Mouse (Mus musculus) E14TG2a.4 (cell line): ENCODE measurements around the gene Ttc39a.

Source experiments
- H3K27me3 ChIP-seq: 2 replicates; pipeline ENCODE4 v1.6.1; 2014; ENCODE audit warnings: low read length, control low read depth; ENCODE audit not compliant: insufficient read depth
- H3K36me3 ChIP-seq: 2 replicates; pipeline ENCODE4 v1.6.1; 2014; ENCODE audit warnings: low read length, control low read depth; ENCODE audit not compliant: insufficient read depth
- H3K4me1 ChIP-seq: replicated peaks from 2 replicates; pipeline ENCODE4 v1.6.1; 2014; ENCODE audit warnings: low read depth, low read length, control low read depth
- H3K4me3 ChIP-seq: replicated peaks from 2 replicates; pipeline ENCODE4 v1.5.1; 2014; ENCODE audit warnings: mild to moderate bottlenecking, low read length
- H3K9me3 ChIP-seq: 2 replicates; pipeline ENCODE4 v1.6.1; 2014; ENCODE audit warnings: low read length, control low read depth
- CTCF ChIP-seq: conservative IDR thresholded peaks from 2 replicates; pipeline ENCODE4 v1.5.1; 2014; ENCODE audit warnings: low read length
- NANOG ChIP-seq: IDR thresholded peaks from 2 replicates; pipeline ENCODE4 v1.6.1; 2014; ENCODE audit warnings: borderline replicate concordance, low read length, mixed read lengths
- POU5F1 ChIP-seq: IDR thresholded peaks from 2 replicates; pipeline ENCODE4 v1.6.1; 2014; ENCODE audit warnings: low read length, borderline replicate concordance

Gene Ttc39a

DNA sequence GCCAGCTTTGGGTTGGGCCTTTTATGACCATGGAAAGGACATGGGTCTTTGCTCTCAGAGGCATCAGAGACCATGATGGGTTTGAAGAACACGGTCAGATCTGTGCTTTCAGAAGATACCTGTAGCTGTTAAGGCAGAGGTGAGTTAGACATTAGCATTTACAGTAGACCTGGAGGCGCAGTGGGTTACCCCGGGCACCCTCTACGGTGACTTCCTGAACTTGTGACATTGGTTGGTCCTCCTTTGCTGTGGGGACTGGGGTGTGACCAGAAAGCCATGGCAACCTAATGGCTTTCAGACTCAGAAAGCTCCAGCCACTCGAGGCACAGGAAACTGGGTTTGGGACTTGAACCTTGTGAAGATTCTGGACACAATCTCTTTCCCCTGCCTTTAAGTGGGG lies 5.8 kb downstream of the Ttc39a start:
- Histone ChIP-seq H3K4me3 (no peak overlapping the region), H3K4me1 (peaks cover 9% of the 10 kb centered on the region), H3K27me3 (peaks cover 40% of the 10 kb centered on the region), H3K9me3 (no peaks in the 10 kb centered on the region), H3K36me3 (no peaks in the 10 kb centered on the region)
- TF ChIP-seq NANOG (no peak), CTCF (no peak), POU5F1 (no peak)

GRCm38 (mm10) chr4:109417998-109418397 lies 11.6 kb downstream of the Ttc39a start:
- H3K4me3 ChIP-seq: no peak overlapping the region
- no peak for TF ChIP-seq NANOG
- no peak for TF ChIP-seq POU5F1

GRCm38 (mm10) chr4:109419017-109419416 lies 12.6 kb downstream of the Ttc39a start:
- TF ChIP-seq CTCF: no peak
- no peak for TF ChIP-seq NANOG
- TF ChIP-seq POU5F1: no peak
- Histone ChIP-seq H3K9me3 (no peaks in the 10 kb centered on the region), H3K36me3 (no peaks in the 10 kb centered on the region)

More at GRCm38 (mm10) chr4:109417998-109418397, 11.6 kb downstream of the Ttc39a start:
- peaks cover 35% of the 10 kb centered on the region for H3K4me1 ChIP-seq
- H3K27me3 ChIP-seq: no peaks in the 10 kb centered on the region
- no peaks in the 10 kb centered on the region for H3K36me3 ChIP-seq
- H3K9me3 ChIP-seq: no peaks in the 10 kb centered on the region

GRCm38 (mm10) chr4:109419563-109419962 lies 13.1 kb downstream of the Ttc39a start:
- Histone ChIP-seq H3K4me1 (peaks cover 32% of the 10 kb centered on the region), H3K36me3 (no peaks in the 10 kb centered on the region)
- TF ChIP-seq NANOG: no peak
- no peak for TF ChIP-seq CTCF
- TF ChIP-seq POU5F1: no peak

More at GRCm38 (mm10) chr4:109419017-109419416, 12.6 kb downstream of the Ttc39a start:
- no peak overlapping the region for H3K4me3 ChIP-seq
- peaks cover 35% of the 10 kb centered on the region for H3K4me1 ChIP-seq
- H3K27me3 ChIP-seq: no peaks in the 10 kb centered on the region

GRCm38 (mm10) chr4:109420138-109420795 lies 13.8 kb downstream of the Ttc39a start:
- Histone ChIP-seq H3K27me3 (no peaks in the 10 kb centered on the region), H3K9me3 (no peaks in the 10 kb centered on the region), H3K4me1 (peaks cover 28% of the 10 kb centered on the region), H3K36me3 (no peaks in the 10 kb centered on the region), H3K4me3 (no peak overlapping the region)
- TF ChIP-seq POU5F1 (no peak), NANOG (no peak), CTCF (peak; percentile 36)

More at GRCm38 (mm10) chr4:109419563-109419962, 13.1 kb downstream of the Ttc39a start:
- no peak overlapping the region for H3K4me3 ChIP-seq
- H3K9me3 ChIP-seq: no peaks in the 10 kb centered on the region
- H3K27me3 ChIP-seq: no peaks in the 10 kb centered on the region

- TF ChIP-seq NANOG (no peak), POU5F1 (no peak), CTCF (no peak)
- Histone ChIP-seq H3K36me3 (no peaks in the 10 kb centered on the region), H3K27me3 (no peaks in the 10 kb centered on the region), H3K4me3 (no peak overlapping the region), H3K9me3 (no peaks in the 10 kb centered on the region), H3K4me1 (peaks cover 28% of the 10 kb centered on the region)
These were observed 15.2 kb downstream of the Ttc39a start for GRCm38 (mm10) chr4:109421608-109422007.

GRCm38 (mm10) chr4:109422436-109422835 lies 16.0 kb downstream of the Ttc39a start:
- H3K4me1 ChIP-seq: peaks cover 28% of the 10 kb centered on the region
- peaks cover 3% of the 10 kb centered on the region; the same call in 1 of the 2 replicates for H3K27me3 ChIP-seq
- H3K36me3 ChIP-seq: no peaks in the 10 kb centered on the region
- H3K9me3 ChIP-seq: no peaks in the 10 kb centered on the region
- TF ChIP-seq NANOG: no peak
- no peak for TF ChIP-seq POU5F1
- TF ChIP-seq CTCF: no peak
- H3K4me3 ChIP-seq: no peak overlapping the region

DNA sequence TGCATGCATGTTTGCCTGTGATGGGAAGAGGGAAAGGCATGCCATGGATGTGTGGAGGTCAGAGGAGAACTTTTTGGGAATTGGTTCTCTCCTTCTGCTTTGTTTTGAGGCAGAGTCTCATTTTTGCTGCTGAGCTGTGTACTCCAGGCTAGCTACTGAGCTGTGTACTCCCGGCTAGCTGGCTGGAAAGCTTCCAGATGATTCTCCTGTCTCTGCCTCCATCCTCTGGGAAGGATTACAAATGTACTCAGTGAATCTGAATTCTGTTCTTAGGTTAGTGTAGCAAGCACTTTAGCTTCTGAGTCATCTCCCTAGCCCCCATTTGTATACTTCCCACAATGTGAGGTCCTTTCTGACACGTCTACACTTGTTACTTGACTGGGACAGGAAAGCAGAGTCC lies 17.0 kb downstream of the Ttc39a start:
- no peak overlapping the region for H3K4me3 ChIP-seq
- no peaks in the 10 kb centered on the region for H3K36me3 ChIP-seq
- TF ChIP-seq NANOG (no peak), POU5F1 (no peak), CTCF (no peak)
- H3K9me3 ChIP-seq: no peaks in the 10 kb centered on the region
- peaks cover 28% of the 10 kb centered on the region for H3K4me1 ChIP-seq
- H3K27me3 ChIP-seq: peaks cover 10% of the 10 kb centered on the region; the same call in 1 of the 2 replicates

- H3K9me3 ChIP-seq: no peaks in the 10 kb centered on the region
- H3K4me3 ChIP-seq: no peak overlapping the region
- peaks cover 20% of the 10 kb centered on the region for H3K4me1 ChIP-seq
- no peaks in the 10 kb centered on the region for H3K36me3 ChIP-seq
- peaks cover 10% of the 10 kb centered on the region; the same call in 1 of the 2 replicates for H3K27me3 ChIP-seq
- TF ChIP-seq NANOG (no peak), POU5F1 (no peak), CTCF (no peak)
These were observed 20.6 kb downstream of the Ttc39a start for GRCm38 (mm10) chr4:109427058-109427457.
